Mouse (Mus musculus): ENCODE data around the gene Sclt1.

- TF ChIP-seq EP300 (optimal IDR thresholded peaks at IDR 0.05) = no peak
- TF ChIP-seq CTCF (IDR thresholded peaks at IDR 0.05; ENCODE audit: low read depth) = no peak
Measured at GRCm38 (mm10) chr3:41580401-41581323, 161.7 kb downstream of the Sclt1 start.

Data from stomach, postnatal 0 days (tissue).